Mouse (Mus musculus): ENCODE data around the gene Adgrd1. TPM values are rescaled to one million over a fixed set of nuclear protein-coding genes. Genes with fewer than 3 reads are reported as not detected.
"Not testable (repeated sequence)": the region's sequence is repeated elsewhere in the genome, so short reads cannot be mapped to it uniquely, and the experiment has no call there.

Adgrd1 gene
- polyA plus RNA-seq, 1 experiment from 2014 or later: 0.24 TPM

DNA sequence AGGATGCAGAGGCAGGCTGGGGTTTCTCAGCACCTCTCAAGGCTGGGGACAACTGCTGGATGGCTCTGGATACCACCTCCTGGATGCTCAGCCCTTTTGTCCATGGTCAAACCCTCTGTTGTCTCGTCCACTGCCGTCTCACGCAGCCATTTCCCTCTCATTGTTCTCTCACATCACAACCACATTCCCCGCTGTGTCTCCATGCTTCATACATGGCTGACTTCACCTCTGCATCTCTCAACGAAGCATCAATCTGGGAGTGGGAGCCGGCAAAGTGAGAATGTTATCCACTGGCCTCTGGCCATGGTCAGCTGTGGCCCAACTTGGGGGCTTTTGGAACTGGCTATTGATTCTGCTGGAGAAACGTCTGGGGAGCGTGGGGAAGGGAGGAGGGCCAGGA lies 15.2 kb downstream of the Adgrd1 start:
- 81% methylated on average over 8 of the region's 8 CpGs for WGBS
- H3K36me3 ChIP-seq: no peaks in the 10 kb centered on the region
- no peak overlapping the region for H3K27ac ChIP-seq

DNA sequence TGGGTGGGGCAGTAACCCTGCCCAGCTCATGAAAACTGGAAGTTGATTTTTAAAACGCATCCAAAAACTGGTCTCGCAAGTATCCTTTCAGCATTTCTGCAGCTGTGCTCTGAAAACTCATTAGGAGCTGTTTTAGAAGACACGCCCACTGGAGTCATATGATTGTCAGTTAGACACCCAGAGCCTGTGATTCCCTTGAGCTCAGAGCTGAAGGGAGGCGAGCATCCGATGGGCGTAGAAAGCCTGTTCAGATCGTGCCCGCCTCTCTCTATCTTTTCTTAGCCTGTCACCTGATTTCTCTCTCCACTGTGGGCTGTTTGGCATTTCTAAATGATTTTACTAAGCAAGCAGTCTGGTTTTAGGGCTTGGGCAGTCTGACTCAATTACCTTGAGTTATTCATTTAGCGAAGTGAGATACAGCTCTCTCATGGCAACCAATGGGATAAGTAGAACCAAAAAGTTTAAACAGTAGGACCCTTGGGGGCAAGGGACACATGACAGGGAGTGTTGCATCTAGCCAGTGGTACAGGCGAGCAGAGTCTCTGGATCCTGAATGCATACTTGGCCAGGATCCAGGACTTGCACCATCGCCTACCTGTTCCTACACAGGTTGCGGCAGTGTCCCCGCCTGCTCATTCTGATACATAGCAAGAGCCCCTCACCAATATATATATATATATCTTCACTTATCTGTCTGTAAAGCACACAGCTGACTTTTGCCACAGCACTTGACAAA lies 17.4 kb downstream of the Adgrd1 start:
- H3K27me3 ChIP-seq: no peaks in the 10 kb centered on the region
- 70% methylated on average over 13 of the region's 13 CpGs for WGBS
- H3K4me3 ChIP-seq: no peak overlapping the region
- no peak overlapping the region for H3K27ac ChIP-seq
- no peaks in the 10 kb centered on the region for H3K36me3 ChIP-seq
- H3K4me2 ChIP-seq (replicated peaks): no peak overlapping the region
- ATAC-seq (ENCODE audit: low FRiP score, low read depth): no peak
- no peak overlapping the region for H3K9ac ChIP-seq
- H3K9me3 ChIP-seq: no peaks in the 10 kb centered on the region
- H3K4me1 ChIP-seq: peaks cover 6% of the 10 kb centered on the region

More for the DNA sequence above, 15.2 kb downstream of the Adgrd1 start:
- Histone ChIP-seq H3K4me3 (no peak overlapping the region), H3K27me3 (no peaks in the 10 kb centered on the region), H3K9me3 (no peaks in the 10 kb centered on the region), H3K4me1 (peaks cover 6% of the 10 kb centered on the region), H3K4me2 (replicated peaks) (no peak overlapping the region), H3K9ac (no peak overlapping the region)
- ATAC-seq (ENCODE audit: low FRiP score, low read depth): no peak

DNA sequence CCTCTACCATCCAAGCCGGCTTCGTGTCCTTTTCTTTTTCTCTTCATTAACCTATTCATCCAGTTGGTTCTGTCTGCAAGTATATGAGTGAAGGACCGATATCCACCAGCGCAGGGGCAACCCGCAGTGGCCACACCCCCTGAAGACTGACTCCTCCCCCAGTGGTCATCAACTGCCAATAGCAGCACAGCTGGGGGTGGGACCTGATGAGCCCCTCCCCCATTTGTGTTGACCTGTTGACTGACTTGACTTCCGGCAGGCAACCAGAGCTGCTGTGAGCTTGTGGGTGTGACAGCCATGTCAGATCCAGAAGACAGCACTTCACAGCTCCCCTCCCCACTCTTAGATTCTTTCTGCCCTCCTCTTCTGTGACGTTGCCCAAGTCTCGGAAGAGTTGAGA lies 19.7 kb downstream of the Adgrd1 start:
- Histone ChIP-seq H3K4me3 (no peak overlapping the region), H3K9me3 (no peaks in the 10 kb centered on the region), H3K36me3 (no peaks in the 10 kb centered on the region), H3K27me3 (no peaks in the 10 kb centered on the region), H3K27ac (no peak overlapping the region), H3K4me1 (no peaks in the 10 kb centered on the region), H3K9ac (no peak overlapping the region), H3K4me2 (replicated peaks) (no peak overlapping the region)
- 73% methylated on average over 8 of the region's 8 CpGs for WGBS
- no peak for ATAC-seq (ENCODE audit: low FRiP score, low read depth)

DNA sequence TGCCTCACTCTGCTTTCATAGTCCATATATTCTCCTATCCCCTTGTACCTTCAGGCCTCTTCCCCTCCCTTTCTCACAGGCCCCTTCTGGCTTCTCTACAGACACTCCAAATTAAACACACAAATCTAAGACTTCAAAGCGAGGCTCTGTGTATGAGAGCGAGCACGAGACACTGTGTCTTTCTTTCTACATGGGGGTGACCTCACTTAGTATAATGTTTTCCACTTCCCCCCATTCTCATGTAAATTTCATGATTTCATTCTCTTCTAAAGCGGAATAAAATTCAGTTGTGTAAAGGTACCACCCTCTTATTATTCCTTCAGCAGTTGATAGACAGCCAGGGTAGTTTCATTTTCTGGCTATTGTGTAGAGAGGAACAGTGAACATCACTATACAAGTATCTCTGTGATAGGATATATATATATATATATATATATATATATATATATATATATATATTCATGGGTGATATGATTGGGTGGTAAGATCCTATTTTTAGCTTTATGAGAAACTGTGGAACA lies 21.1 kb downstream of the Adgrd1 start:
- Histone ChIP-seq H3K4me1 (no peaks in the 10 kb centered on the region), H3K27me3 (no peaks in the 10 kb centered on the region), H3K9ac (no peak overlapping the region), H3K4me3 (no peak overlapping the region), H3K4me2 (replicated peaks) (no peak overlapping the region), H3K27ac (no peak overlapping the region), H3K36me3 (no peaks in the 10 kb centered on the region), H3K9me3 (no peaks in the 10 kb centered on the region)
- 76% methylated on average over 4 of the region's 4 CpGs for WGBS
- no peak for ATAC-seq (ENCODE audit: low FRiP score, low read depth)

DNA sequence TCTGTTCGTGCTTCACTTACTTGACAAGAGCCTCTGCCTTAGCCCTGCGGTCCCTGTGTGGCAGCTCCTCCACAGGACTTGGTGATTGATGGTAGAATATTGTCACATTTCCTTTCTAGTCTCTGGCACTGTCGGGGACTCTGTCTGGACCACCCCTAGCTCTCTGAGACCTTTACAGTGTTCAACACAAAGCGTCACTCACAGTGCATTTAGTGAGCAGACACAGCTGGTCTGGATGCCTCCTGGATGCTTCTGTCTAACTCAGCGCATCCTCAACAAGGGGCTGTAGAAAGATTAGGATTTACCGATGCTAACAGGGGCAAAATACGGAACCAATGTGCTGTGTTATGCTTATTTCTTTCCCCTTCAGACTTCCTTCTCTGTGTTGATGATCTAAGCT lies 22.0 kb downstream of the Adgrd1 start:
- H3K4me1 ChIP-seq: 0 out of 2 replicates have a peak, but pooled peaks cover under 1% of the 10 kb centered on the region

DNA sequence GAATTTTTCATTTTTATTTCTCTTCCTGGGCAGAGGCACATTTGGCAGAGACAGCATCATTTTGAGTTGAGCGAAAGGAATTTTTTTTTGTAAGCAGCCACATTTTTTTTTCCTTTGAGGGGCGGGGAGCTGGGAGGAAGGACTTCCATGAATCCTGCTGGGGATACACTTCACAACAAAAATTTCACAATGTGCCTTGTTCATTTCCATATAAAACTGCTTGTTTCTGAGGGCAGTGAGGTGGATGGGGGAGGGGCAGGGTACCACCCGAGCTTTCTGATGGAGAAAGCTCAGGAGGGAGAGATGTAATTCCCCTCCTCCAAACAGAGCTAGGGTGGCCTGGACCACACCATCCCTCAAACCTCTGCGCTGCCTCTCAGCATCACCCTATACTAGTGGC lies 22.6 kb downstream of the Adgrd1 start:
- WGBS: 72% methylated on average over 4 of the region's 4 CpGs
- Histone ChIP-seq H3K9ac (no peak overlapping the region), H3K4me3 (no peak overlapping the region), H3K4me2 (replicated peaks) (no peak overlapping the region), H3K4me1 (peaks cover 7% of the 10 kb centered on the region), H3K36me3 (no peaks in the 10 kb centered on the region), H3K27ac (no peak overlapping the region), H3K27me3 (no peaks in the 10 kb centered on the region), H3K9me3 (no peaks in the 10 kb centered on the region)
- no peak for ATAC-seq (ENCODE audit: low FRiP score, low read depth)

More for the DNA sequence above, 22.0 kb downstream of the Adgrd1 start:
- H3K27ac ChIP-seq: no peak overlapping the region
- H3K9me3 ChIP-seq: no peaks in the 10 kb centered on the region
- no peak overlapping the region for H3K4me3 ChIP-seq
- WGBS: 67% methylated on average over 7 of the region's 7 CpGs
- H3K4me2 ChIP-seq (replicated peaks): no peak overlapping the region
- no peak for ATAC-seq (ENCODE audit: low FRiP score, low read depth)
- no peaks in the 10 kb centered on the region for H3K36me3 ChIP-seq
- H3K9ac ChIP-seq: no peak overlapping the region
- H3K27me3 ChIP-seq: no peaks in the 10 kb centered on the region

DNA sequence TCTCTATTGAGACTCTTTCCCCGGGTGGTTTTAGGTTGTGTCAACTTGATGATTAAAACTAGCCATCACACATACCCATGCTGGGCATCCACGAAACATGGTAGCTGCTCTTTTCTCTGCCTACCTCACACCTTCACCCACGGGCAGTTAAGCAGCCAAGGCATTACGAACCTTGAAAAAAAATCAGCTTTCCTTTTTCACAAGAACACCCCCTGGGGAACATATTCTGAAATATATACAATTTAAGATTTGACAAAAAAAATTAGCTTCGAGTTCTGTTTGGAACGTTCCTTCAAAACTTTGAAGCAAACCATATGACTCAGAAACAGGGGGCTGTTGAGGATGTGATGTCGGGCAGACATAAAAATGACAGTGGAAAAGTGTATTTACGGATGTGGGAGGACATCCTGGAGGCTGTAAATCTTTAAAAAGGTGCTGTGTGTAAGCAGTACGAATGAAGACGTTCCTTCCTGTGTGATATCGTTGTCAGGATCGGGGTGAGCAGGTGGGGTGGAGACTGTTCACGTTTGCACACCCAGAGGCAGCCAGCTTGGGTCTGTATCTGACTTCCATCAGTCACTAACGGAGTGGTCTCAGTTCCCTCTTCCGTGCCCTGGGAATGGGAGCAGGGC lies 25.2 kb downstream of the Adgrd1 start:
- no peak for ATAC-seq (ENCODE audit: low FRiP score, low read depth)
- Histone ChIP-seq H3K36me3 (no peaks in the 10 kb centered on the region), H3K27ac (no peak overlapping the region), H3K4me2 (replicated peaks) (no peak overlapping the region), H3K4me3 (no peak overlapping the region), H3K27me3 (no peaks in the 10 kb centered on the region), H3K4me1 (peaks cover 13% of the 10 kb centered on the region), H3K9ac (no peak overlapping the region), H3K9me3 (no peaks in the 10 kb centered on the region)
- 82% methylated on average over 15 of the region's 15 CpGs for WGBS

DNA sequence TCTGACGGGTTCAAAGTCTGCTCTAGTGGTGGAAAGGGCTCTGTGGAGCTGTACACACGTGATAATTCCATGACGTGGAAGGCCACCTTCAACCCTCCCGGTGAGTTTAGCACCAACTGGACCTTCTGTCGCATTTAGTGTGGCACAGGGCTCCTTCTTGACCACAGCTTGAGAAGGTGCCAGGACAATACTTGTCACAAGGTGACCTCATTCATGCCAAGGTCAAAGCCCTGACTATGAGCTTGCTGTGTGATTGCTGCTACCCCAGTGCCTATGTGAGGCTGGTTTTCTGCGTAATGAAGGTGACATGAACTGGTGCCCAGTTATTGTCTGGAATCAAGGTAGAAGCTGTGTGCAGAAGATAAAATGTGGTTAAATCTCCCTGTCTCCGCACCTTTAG lies 25.9 kb downstream of the Adgrd1 start:
- no peak overlapping the region for H3K27ac ChIP-seq
- 85% methylated on average over 7 of the region's 7 CpGs for WGBS
- peaks cover 13% of the 10 kb centered on the region for H3K4me1 ChIP-seq
- no peak overlapping the region for H3K4me3 ChIP-seq
- no peaks in the 10 kb centered on the region; the same call in 1 of the 2 replicates for H3K9me3 ChIP-seq
- no peak for ATAC-seq (ENCODE audit: low FRiP score, low read depth)
- H3K36me3 ChIP-seq: no peaks in the 10 kb centered on the region
- H3K4me2 ChIP-seq (replicated peaks): no peak overlapping the region
- no peaks in the 10 kb centered on the region for H3K27me3 ChIP-seq
- H3K9ac ChIP-seq: no peak overlapping the region

DNA sequence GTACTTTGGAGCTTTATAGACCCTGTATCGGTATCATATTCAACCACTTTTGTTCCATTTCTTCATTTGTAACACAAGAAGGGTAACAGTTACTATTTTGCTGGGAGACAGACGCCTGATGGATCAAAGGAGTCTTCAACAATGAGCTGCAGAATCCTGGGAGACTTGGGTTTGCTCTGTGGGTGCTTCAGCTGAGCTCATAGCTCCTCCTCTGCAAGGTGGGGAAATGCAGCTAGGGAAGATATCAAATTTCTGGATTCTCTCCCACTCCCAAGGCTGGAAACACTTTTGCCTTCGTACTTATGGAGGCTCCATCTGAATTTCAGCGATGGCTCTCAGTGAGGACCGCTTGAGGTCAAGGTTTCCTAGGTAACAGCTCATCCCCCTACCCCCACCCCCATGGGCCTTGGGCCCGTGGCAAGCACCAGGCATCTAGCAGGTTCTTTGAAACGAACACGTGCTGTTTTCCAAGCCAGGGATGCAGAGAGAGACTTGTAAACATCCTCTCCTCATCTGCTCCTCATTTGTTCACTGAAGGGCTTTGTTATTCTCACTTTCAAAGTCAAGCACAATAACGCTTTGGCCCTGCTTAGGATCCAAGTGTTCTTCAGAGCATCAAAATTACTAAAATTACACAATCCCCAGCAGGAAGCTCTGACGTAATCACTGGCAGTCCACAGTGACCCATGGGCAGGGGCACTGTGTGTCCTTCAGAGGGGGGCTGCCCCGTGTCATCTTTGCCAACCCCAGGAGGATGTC lies 27.7 kb downstream of the Adgrd1 start:
- Histone ChIP-seq H3K4me3 (no peak overlapping the region), H3K27me3 (no peaks in the 10 kb centered on the region), H3K9me3 (peaks cover 7% of the 10 kb centered on the region), H3K4me1 (peaks cover 13% of the 10 kb centered on the region), H3K9ac (no peak overlapping the region), H3K4me2 (replicated peaks) (no peak overlapping the region), H3K36me3 (no peaks in the 10 kb centered on the region), H3K27ac (peak overlapping the region; percentile 39; the same call in 1 of the 2 replicates)
- ATAC-seq (ENCODE audit: low FRiP score, low read depth): peak; percentile 32; the same call in 1 of the 2 replicates
- WGBS: 24% methylated on average over 11 of the region's 11 CpGs

DNA sequence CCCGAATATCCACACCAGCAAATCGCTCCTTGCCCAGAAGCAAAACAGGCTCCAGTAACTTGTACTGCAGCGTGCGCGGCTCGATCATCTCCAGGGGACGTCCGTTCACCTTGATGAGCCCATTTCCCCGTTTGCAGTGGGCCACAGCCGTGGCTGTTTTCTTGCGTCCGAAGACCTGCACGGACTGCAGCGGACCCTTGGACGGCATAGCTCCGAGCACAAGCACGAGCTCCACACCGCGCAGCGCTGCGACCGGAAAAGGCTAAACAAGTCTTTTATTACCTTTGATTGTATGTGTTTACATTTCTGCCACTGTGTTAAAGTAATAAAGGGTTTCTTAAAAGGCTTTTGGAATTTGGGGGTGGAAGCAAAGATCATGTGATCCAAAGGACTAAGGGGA lies 31.8 kb downstream of the Adgrd1 start:
- not testable (repeated sequence) for H3K27ac ChIP-seq; H3K27me3 ChIP-seq; ATAC-seq (ENCODE audit: low FRiP score, low read depth); H3K4me2 ChIP-seq (replicated peaks); H3K9ac ChIP-seq; H3K9me3 ChIP-seq; H3K36me3 ChIP-seq; H3K4me3 ChIP-seq
- WGBS: 94% methylated on average over 22 of the region's 22 CpGs
- H3K4me1 ChIP-seq: peaks cover 13% of the 10 kb centered on the region

DNA sequence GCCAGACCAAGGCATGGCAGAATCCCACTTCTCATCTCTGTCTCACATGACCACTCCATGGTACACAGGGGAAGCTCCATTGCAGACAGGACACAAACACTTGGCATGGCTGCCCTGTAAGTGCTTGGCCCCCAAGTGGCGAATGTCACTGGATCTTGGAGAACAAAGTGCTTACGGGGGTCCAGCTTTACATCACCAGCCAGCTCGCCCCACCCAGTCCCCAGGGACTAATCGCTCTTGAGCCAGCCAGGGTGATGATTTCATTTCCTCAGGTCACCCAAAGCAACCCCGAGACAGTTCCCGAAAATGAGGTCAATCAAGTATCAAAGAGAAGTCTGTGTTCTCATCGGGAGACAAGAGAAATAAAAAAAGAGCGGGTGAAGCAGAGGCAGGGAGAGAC lies 33.8 kb downstream of the Adgrd1 start:
- Histone ChIP-seq H3K4me3 (no peak overlapping the region), H3K27ac (no peak overlapping the region), H3K4me2 (replicated peaks) (no peak overlapping the region), H3K9ac (no peak overlapping the region), H3K9me3 (peaks cover 10% of the 10 kb centered on the region), H3K4me1 (no peaks in the 10 kb centered on the region), H3K36me3 (no peaks in the 10 kb centered on the region), H3K27me3 (no peaks in the 10 kb centered on the region)
- WGBS: 86% methylated on average over 8 of the region's 8 CpGs
- ATAC-seq (ENCODE audit: low FRiP score, low read depth): no peak

DNA sequence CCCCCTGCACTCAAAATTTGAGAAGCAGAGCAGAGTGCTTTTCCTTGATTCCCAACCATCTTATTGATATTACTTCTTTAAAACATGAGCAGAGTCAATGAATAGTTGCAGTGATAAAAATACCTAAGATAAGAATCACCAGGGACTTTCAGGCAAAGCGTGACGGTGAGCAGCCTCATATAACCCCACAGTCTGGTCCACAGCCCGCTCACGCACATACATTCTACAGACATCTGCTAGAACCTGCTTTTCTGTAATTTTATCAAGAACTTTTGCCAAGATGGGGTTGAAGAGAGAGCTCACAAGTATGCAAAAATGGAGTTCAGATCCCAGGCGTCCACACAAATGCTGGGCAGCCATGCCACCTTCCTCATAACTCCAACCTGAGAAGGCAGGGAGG lies 40.9 kb downstream of the Adgrd1 start:
- Histone ChIP-seq H3K27me3 (no peaks in the 10 kb centered on the region), H3K4me1 (no peaks in the 10 kb centered on the region), H3K4me2 (replicated peaks) (no peak overlapping the region), H3K9me3 (no peaks in the 10 kb centered on the region), H3K27ac (no peak overlapping the region), H3K4me3 (no peak overlapping the region), H3K9ac (no peak overlapping the region), H3K36me3 (no peaks in the 10 kb centered on the region)
- 82% methylated on average over 5 of the region's 5 CpGs for WGBS
- ATAC-seq (ENCODE audit: low FRiP score, low read depth): no peak
